ENCODE assay signal across 8 mouse cellular contexts in the genomic region with DNA sequence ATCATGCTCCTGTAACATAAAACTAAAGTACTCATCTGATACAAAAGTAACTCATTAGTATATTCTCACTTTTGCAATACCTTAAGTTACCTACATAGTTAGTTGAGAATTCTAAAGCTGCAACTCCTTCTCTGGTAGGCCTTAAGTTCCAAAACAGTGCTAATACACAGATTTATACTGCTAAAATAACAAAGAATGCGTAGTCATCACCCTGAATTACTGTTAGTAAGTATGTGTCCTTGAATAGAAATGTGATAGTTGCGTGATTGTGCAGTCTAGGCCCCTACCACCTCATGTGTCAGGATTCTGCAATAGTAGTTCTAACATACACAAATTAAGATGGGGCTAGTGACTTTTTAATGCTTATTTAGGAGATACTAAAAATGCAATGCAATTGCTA.
DNase-seq lines count a peak whose midpoint lies in the region; ATAC-seq and TF ChIP-seq lines count a peak whose summit lies in the region.

No protein-coding gene starts in this region.

- H3K4me1 ChIP-seq in lung, embryonic 15.5 days = peaks cover 34% of the 10 kb centered on the region
- H3K4me1 ChIP-seq in forebrain, embryonic 14.5 days (ENCODE audit: control insufficient read depth, insufficient read depth, low read length) = peaks cover 4% of the 10 kb centered on the region; the same call in 1 of the 2 replicates
- peaks cover 28% of the 10 kb centered on the region for H3K4me1 ChIP-seq in limb, embryonic 14.5 days (ENCODE audit: control insufficient read depth, insufficient read depth, low read length)
- H3K4me1 ChIP-seq in stomach, embryonic 14.5 days (ENCODE audit: control insufficient read depth, insufficient read depth, low read length) = peaks cover 28% of the 10 kb centered on the region

- peak overlapping the region; percentile 85 for H3K4me3 ChIP-seq in lung, embryonic 15.5 days
- peak overlapping the region; percentile 91 for H3K4me3 ChIP-seq in forebrain, embryonic 14.5 days (ENCODE audit: low read depth, low read length)
- peak overlapping the region; percentile 99 for H3K4me3 ChIP-seq in limb, embryonic 14.5 days (replicated peaks; ENCODE audit: low read length)
- peak overlapping the region; percentile 99 for H3K4me3 ChIP-seq in stomach, embryonic 14.5 days (ENCODE audit: low read depth, low read length)

- peak overlapping the region; percentile 44 for H3K9ac ChIP-seq in lung, embryonic 15.5 days
- peak overlapping the region; percentile 98 for H3K9ac ChIP-seq in forebrain, embryonic 14.5 days (ENCODE audit: low read length)
- H3K9ac ChIP-seq in limb, embryonic 14.5 days (ENCODE audit: low read depth, low read length, severe bottlenecking) = peak overlapping the region; percentile 100
- H3K9ac ChIP-seq in stomach, embryonic 14.5 days (replicated peaks; ENCODE audit: low read depth, low read length) = peak overlapping the region; percentile 39

- peak overlapping the region; percentile 79 for H3K27ac ChIP-seq in lung, embryonic 15.5 days
- peak overlapping the region; percentile 100 for H3K27ac ChIP-seq in forebrain, embryonic 14.5 days (ENCODE audit: low read depth, low read length)
- H3K27ac ChIP-seq in limb, embryonic 14.5 days (replicated peaks; ENCODE audit: low read depth, low read length) = peak overlapping the region; percentile 100; the same call in 1 of the 2 replicates
- H3K27ac ChIP-seq in stomach, embryonic 14.5 days (ENCODE audit: low read length) = no peak overlapping the region

- no peaks in the 10 kb centered on the region for H3K27me3 ChIP-seq in lung, embryonic 15.5 days
- H3K27me3 ChIP-seq in forebrain, embryonic 14.5 days (replicated peaks; ENCODE audit: control insufficient read depth, insufficient read depth, low read length) = no peaks in the 10 kb centered on the region
- no peaks in the 10 kb centered on the region for H3K27me3 ChIP-seq in limb, embryonic 14.5 days (ENCODE audit: control insufficient read depth, insufficient read depth, low read length)
- no peaks in the 10 kb centered on the region for H3K27me3 ChIP-seq in stomach, embryonic 14.5 days (ENCODE audit: control insufficient read depth, insufficient read depth, low read length)

- no peak for TF ChIP-seq POLR2A in limb, embryonic 14.5 days (IDR thresholded peaks at IDR 0.05; ENCODE audit: borderline replicate concordance, extremely low read depth, insufficient read depth, insufficient read length)

- peak overlapping the region; percentile 52 for H3K4me2 ChIP-seq in lung, embryonic 15.5 days
- peak overlapping the region; percentile 85 for H3K4me2 ChIP-seq in forebrain, embryonic 14.5 days (ENCODE audit: low read length)
- peak overlapping the region; percentile 89 for H3K4me2 ChIP-seq in limb, embryonic 14.5 days (replicated peaks; ENCODE audit: low read depth, low read length, severe bottlenecking)
- H3K4me2 ChIP-seq in stomach, embryonic 14.5 days (replicated peaks; ENCODE audit: low read depth, low read length) = peak overlapping the region; percentile 91

- H3K36me3 ChIP-seq in lung, embryonic 15.5 days = peaks cover 10% of the 10 kb centered on the region
- peaks cover 10% of the 10 kb centered on the region for H3K36me3 ChIP-seq in forebrain, embryonic 14.5 days (ENCODE audit: control insufficient read depth, insufficient read depth, low read length)
- peaks cover 14% of the 10 kb centered on the region for H3K36me3 ChIP-seq in limb, embryonic 14.5 days (ENCODE audit: control insufficient read depth, insufficient read depth, low read length)
- H3K36me3 ChIP-seq in stomach, embryonic 14.5 days (ENCODE audit: control insufficient read depth, insufficient read depth, low read length) = peaks cover 10% of the 10 kb centered on the region

- no peak for DNase-seq in lung, postnatal 14 days
- DNase-seq in forebrain, embryonic 14.5 days (ENCODE audit: low spot score) = peak; percentile 53
- no peak for DNase-seq in limb, embryonic 14.5 days (ENCODE audit: low spot score)
- DNase-seq in retina, postnatal 1 day = no peak
- no peak for DNase-seq in adrenal gland, postnatal 36 days
- DNase-seq in gastrocnemius, adult 8-10 months (ENCODE audit: low spot score in 2 of 2) = no peak

- no peaks in the 10 kb centered on the region for H3K9me3 ChIP-seq in lung, embryonic 15.5 days
- H3K9me3 ChIP-seq in forebrain, embryonic 14.5 days (replicated peaks; ENCODE audit: control insufficient read depth, low read length) = no peaks in the 10 kb centered on the region
- no peaks in the 10 kb centered on the region for H3K9me3 ChIP-seq in limb, embryonic 14.5 days (ENCODE audit: control insufficient read depth, low read length)
- no peaks in the 10 kb centered on the region for H3K9me3 ChIP-seq in stomach, embryonic 14.5 days (ENCODE audit: control insufficient read depth, low read depth, low read length)

- ATAC-seq in lung, embryonic 15.5 days (ENCODE audit: borderline replicate concordance, extremely low read depth, low FRiP score, low TSS enrichment) = no peak
- ATAC-seq in forebrain, embryonic 14.5 days = no peak
- no peak for ATAC-seq in limb, embryonic 14.5 days (ENCODE audit: low FRiP score, low read depth)
- no peak for ATAC-seq in stomach, embryonic 14.5 days (ENCODE audit: insufficient number of reproducible peaks, insufficient read depth, low FRiP score, low read depth)

- WGBS in lung, embryonic 15.5 days = 9% methylated on average over 2 of the region's 2 CpGs
- 17% methylated on average over 2 of the region's 2 CpGs for WGBS in forebrain, embryonic 14.5 days
- 39% methylated on average over 2 of the region's 2 CpGs for WGBS in limb, embryonic 14.5 days
- 26% methylated on average over 2 of the region's 2 CpGs for WGBS in stomach, embryonic 14.5 days

Comparison
In these comparisons a context has a peak if more than half of its experiments do, and no peak if none do; other contexts are left out.
1. H3K9ac ChIP-seq: peak in every context shown above with its lines; median percentile 100 in limb, embryonic 14.5 days; 98 in forebrain, embryonic 14.5 days; 44 in lung, embryonic 15.5 days; 39 in stomach, embryonic 14.5 days.